Comparison of ENCODE assay signal across 11 mouse cellular contexts in genomic region chr13:72629806-72630205, GRCm38 (mm10). TPM values are rescaled to one million over a fixed set of nuclear protein-coding genes. Genes with fewer than 3 reads are reported as not detected.
DNase-seq lines count a peak whose midpoint lies in the region; ATAC-seq and TF ChIP-seq lines count a peak whose summit lies in the region.
"Had no signal": no experiment of that assay in that cellular context is flagged by ENCODE, and none has a peak within 500 bp of the region (broad histone marks: within the 10 kb centered on the region; RNA-seq: fewer than 3 reads in every experiment).

No protein-coding gene starts in this region.

- no peaks in the 10 kb centered on the region for H3K9me3 ChIP-seq in embryonic facial prominence, embryonic 10.5 days
- no peaks in the 10 kb centered on the region for H3K9me3 ChIP-seq in kidney, postnatal 0 days (replicated peaks; ENCODE audit: low read length)
- no peaks in the 10 kb centered on the region for H3K9me3 ChIP-seq in neural tube, embryonic 14.5 days (ENCODE audit: control insufficient read depth, low read length)

- H3K9ac ChIP-seq in kidney, postnatal 0 days (ENCODE audit: low read depth, low read length): no peak overlapping the region
- peak overlapping the region; percentile 52 for H3K9ac ChIP-seq in neural tube, embryonic 14.5 days (replicated peaks; ENCODE audit: low read depth, low read length)

- peak overlapping the region; percentile 82; the same call in 1 of the 2 replicates for H3K27ac ChIP-seq in embryonic facial prominence, embryonic 10.5 days (replicated peaks)
- H3K27ac ChIP-seq in kidney, postnatal 0 days: no peak overlapping the region
- no peak overlapping the region for H3K27ac ChIP-seq in neural tube, embryonic 14.5 days (ENCODE audit: low read depth, low read length)

- H3K4me3 ChIP-seq in embryonic facial prominence, embryonic 10.5 days: peak overlapping the region; percentile 73
- peak overlapping the region; percentile 51 for H3K4me3 ChIP-seq in kidney, postnatal 0 days (replicated peaks; ENCODE audit: low read depth, low read length)
- peak overlapping the region; percentile 49 for H3K4me3 ChIP-seq in neural tube, embryonic 14.5 days (ENCODE audit: low read depth, low read length)

- peaks cover 100% of the 10 kb centered on the region for H3K27me3 ChIP-seq in embryonic facial prominence, embryonic 10.5 days (replicated peaks; ENCODE audit: low read depth, poor library complexity, severe bottlenecking)
- H3K27me3 ChIP-seq in kidney, postnatal 0 days (ENCODE audit: insufficient read depth, low read length): peaks cover 95% of the 10 kb centered on the region
- peaks cover 51% of the 10 kb centered on the region for H3K27me3 ChIP-seq in neural tube, embryonic 14.5 days (ENCODE audit: control insufficient read depth, insufficient read depth, low read length)

- no peaks in the 10 kb centered on the region for H3K36me3 ChIP-seq in embryonic facial prominence, embryonic 10.5 days (replicated peaks)
- no peaks in the 10 kb centered on the region for H3K36me3 ChIP-seq in kidney, postnatal 0 days (ENCODE audit: insufficient read depth, low read length)
- no peaks in the 10 kb centered on the region for H3K36me3 ChIP-seq in neural tube, embryonic 14.5 days (ENCODE audit: control insufficient read depth, insufficient read depth, low read length)

- peak overlapping the region; percentile 69; the same call in 1 of the 2 replicates for H3K4me2 ChIP-seq in kidney, postnatal 0 days (ENCODE audit: low read length)
- H3K4me2 ChIP-seq in neural tube, embryonic 14.5 days (ENCODE audit: low read depth, low read length): peak overlapping the region; percentile 67

- no peak for ATAC-seq in kidney, postnatal 0 days (replicated peaks; ENCODE audit: low FRiP score, low read depth)
- no peak for ATAC-seq in neural tube, embryonic 14.5 days (ENCODE audit: low read depth)

- whole genome bisulfite sequencing in embryonic facial prominence, embryonic 10.5 days: under 1% methylated on average over 13 of the region's 13 CpGs
- 3% methylated on average over 13 of the region's 13 CpGs for WGBS in kidney, postnatal 0 days
- 1% methylated on average over 13 of the region's 13 CpGs for WGBS in neural tube, embryonic 14.5 days

- DNase-seq in kidney, adult 18-20 months: peak; percentile 44
- DNase-seq in kidney, postnatal 10 days: no peak
- DNase-seq in embryonic facial prominence, embryonic 10.5 days (ENCODE audit: low spot score): peak; percentile 39
- DNase-seq in kidney, postnatal 0 days (ENCODE audit: low spot score): peak; percentile 14
- no peak for DNase-seq in gastrocnemius, postnatal 4 days (ENCODE audit: low spot score in 2 of 2)
- no peak for DNase-seq in frontal cortex, postnatal 14 days (ENCODE audit: low spot score in 2 of 2)
- DNase-seq in T-cell, adult 2 months (ENCODE audit: low spot score): no peak
- DNase-seq: cerebellum, adult 9-10 months; right cerebral cortex, postnatal 4 days had no signal

- no peak for TF ChIP-seq CTCF in kidney, postnatal 0 days (IDR thresholded peaks at IDR 0.05; ENCODE audit: low read depth)

- peaks cover 44% of the 10 kb centered on the region for H3K4me1 ChIP-seq in embryonic facial prominence, embryonic 10.5 days
- H3K4me1 ChIP-seq in kidney, postnatal 0 days (replicated peaks; ENCODE audit: insufficient read depth, low read length): peaks cover 8% of the 10 kb centered on the region; the same call in 1 of the 2 replicates
- H3K4me1 ChIP-seq in neural tube, embryonic 14.5 days (ENCODE audit: control insufficient read depth, insufficient read depth, low read length): peaks cover 15% of the 10 kb centered on the region; the same call in 1 of the 2 replicates

RNA-seq across cellular contexts. Expression of gene Irx2, which starts 1.2 kb away (rescaled TPM):
- 4.8 and 8.2 TPM in 2 replicates for polyA plus RNA-seq in embryonic facial prominence, embryonic 10.5 days (2016; fragmentation: Nextera tagmentation; extraction: Ambion mirVana)
- 10.7 and 12.2 TPM in 2 replicates for polyA plus RNA-seq in kidney, postnatal 0 days (2015; fragmentation: Nextera tagmentation; extraction: Ambion mirVana)
- 8.6 and 11.6 TPM in 2 replicates for polyA plus RNA-seq in neural tube, embryonic 14.5 days (2014; fragmentation: Nextera tagmentation; extraction: Ambion mirVana)
- under 1 TPM; 0.49 to 0.52 TPM for total RNA-seq in gastrocnemius, postnatal 4 days (2021)
- total RNA-seq: megakaryocyte progenitor cell, adult 5-6 weeks had no signal

Comparison
In these comparisons a context has a peak if more than half of its experiments do, and no peak if none do; other contexts are left out.
1. DNase-seq: peak in kidney, adult 18-20 months (single experiment), embryonic facial prominence, embryonic 10.5 days (single experiment) and kidney, postnatal 0 days (single experiment); none in kidney, postnatal 10 days (single experiment), gastrocnemius, postnatal 4 days (0 of 2), frontal cortex, postnatal 14 days (0 of 2) and T-cell, adult 2 months (single experiment).
2. Peak in every context shown above with its lines, with median percentiles within 50 percentile points of each other: H3K4me3 ChIP-seq.